9 mouse cellular contexts compared by ENCODE assay signal in the genomic region with DNA sequence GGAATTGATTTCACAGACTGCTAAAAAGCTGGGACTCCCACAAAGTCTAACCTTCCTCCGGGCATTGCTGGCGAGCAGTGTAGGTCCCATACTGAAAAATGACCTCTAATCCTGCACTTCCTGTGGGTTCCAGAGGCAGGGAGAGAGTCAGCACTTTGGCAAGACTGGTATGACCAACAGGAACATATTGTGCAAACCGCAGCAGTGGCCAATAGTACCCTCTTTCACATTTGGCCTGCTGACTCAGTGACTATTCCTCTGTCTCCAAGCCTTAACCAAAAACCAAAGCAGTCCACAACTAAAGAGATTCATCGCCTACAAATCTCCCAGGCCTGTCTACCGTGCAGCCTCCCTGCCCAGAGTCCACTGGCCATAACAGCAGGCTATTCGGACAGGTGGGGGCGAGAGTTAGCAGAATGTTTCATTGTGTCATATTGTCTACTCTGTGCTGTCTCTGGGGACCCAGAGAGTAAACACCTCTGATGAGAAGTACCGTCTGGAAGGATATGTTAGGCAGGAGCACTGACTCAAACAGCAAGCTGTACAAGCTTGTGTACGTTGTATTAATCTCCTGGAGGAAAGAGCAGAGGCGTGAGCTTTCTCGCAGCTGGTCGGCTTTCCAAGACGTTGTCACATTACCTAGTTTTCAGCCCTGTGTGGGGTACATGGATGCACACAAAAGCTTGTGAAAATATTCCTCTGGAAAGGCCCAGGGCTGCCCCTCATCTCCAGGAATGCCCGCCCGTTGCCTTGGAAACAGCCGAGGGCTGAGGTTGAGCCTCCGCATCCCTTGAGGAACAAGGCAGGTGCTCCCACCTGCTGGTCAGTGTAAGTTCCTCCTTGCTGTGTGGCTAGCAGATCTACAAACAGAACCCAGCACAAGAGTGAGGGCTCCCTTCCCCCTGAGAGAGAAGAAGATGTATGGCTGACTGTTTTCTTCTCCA. TPM values are rescaled to one million over a fixed set of nuclear protein-coding genes. Genes with fewer than 3 reads are reported as not detected.
A peak's percentile ranks its signal among the peaks of the same experiment; 100 is the strongest.
DNase-seq lines count a peak whose midpoint lies in the region; ATAC-seq and TF ChIP-seq lines count a peak whose summit lies in the region.
"Had no signal": no experiment of that assay in that cellular context is flagged by ENCODE, and none has a peak within 500 bp of the region (broad histone marks: within the 10 kb centered on the region; RNA-seq: fewer than 3 reads in every experiment).

No protein-coding gene starts in this region.

- H3K36me3 ChIP-seq in intestine, embryonic 15.5 days: no peaks in the 10 kb centered on the region
- 0 out of 2 replicates have a peak, but pooled peaks cover 3% of the 10 kb centered on the region for H3K36me3 ChIP-seq in lung, embryonic 16.5 days (ENCODE audit: control insufficient read depth, insufficient read depth, low read length)

- H3K27me3 ChIP-seq in cerebellum, adult 2 months (ENCODE audit: control insufficient read depth, insufficient read depth, low read length): no peaks in the 10 kb centered on the region
- H3K27me3 ChIP-seq in intestine, embryonic 15.5 days (replicated peaks): no peaks in the 10 kb centered on the region
- no peaks in the 10 kb centered on the region for H3K27me3 ChIP-seq in lung, embryonic 16.5 days (ENCODE audit: control insufficient read depth, insufficient read depth, low read depth, low read length)

- H3K9me3 ChIP-seq in intestine, embryonic 15.5 days: no peaks in the 10 kb centered on the region
- no peaks in the 10 kb centered on the region for H3K9me3 ChIP-seq in lung, embryonic 16.5 days (ENCODE audit: control insufficient read depth, low read length)

- 46% methylated on average over 17 of the region's 17 CpGs for WGBS in cerebellum, adult 2 months
- 42% methylated on average over 17 of the region's 17 CpGs for WGBS in intestine, embryonic 15.5 days
- 53% methylated on average over 17 of the region's 17 CpGs for WGBS in lung, embryonic 16.5 days

- ATAC-seq in intestine, embryonic 15.5 days: peak; percentile 26; the same call in 1 of the 2 replicates
- peak; percentile 41 for ATAC-seq in lung, embryonic 16.5 days (ENCODE audit: low read depth)

- peaks cover 8% of the 10 kb centered on the region for H3K4me1 ChIP-seq in cerebellum, adult 2 months (ENCODE audit: control insufficient read depth, insufficient read depth, low read length)
- peaks cover 6% of the 10 kb centered on the region; the same call in 1 of the 2 replicates for H3K4me1 ChIP-seq in intestine, embryonic 15.5 days (replicated peaks)
- no peaks in the 10 kb centered on the region for H3K4me1 ChIP-seq in lung, embryonic 16.5 days (replicated peaks; ENCODE audit: control insufficient read depth, insufficient read depth, low read length)

- peak; percentile 30 for DNase-seq in cerebellum, adult 2 months
- no peak for DNase-seq in cerebellum, adult 11 months
- peak; percentile 85 for DNase-seq in 416B (ENCODE audit: low read depth)
- DNase-seq in embryo, embryonic 11 days: peak; percentile 56
- peak; percentile 20 to 24 for DNase-seq in right cerebral cortex, postnatal 36 days (ENCODE audit: low spot score in 2 of 2)
- no peak for DNase-seq in ovary, postnatal 10 days (ENCODE audit: low spot score)

- no peak for TF ChIP-seq POLR2A in cerebellum, adult 2 months (IDR thresholded peaks at IDR 0.05; ENCODE audit: borderline replicate concordance, insufficient read depth, low read length)

- no peak overlapping the region for H3K27ac ChIP-seq in cerebellum, adult 2 months (ENCODE audit: insufficient read depth, low read length)
- no peak overlapping the region for H3K27ac ChIP-seq in intestine, embryonic 15.5 days
- H3K27ac ChIP-seq in lung, embryonic 16.5 days (ENCODE audit: low read length): no peak overlapping the region

- peak; percentile 51; the same call in 1 of the 2 replicates for TF ChIP-seq CTCF in cerebellum, adult 2 months (IDR thresholded peaks at IDR 0.05; ENCODE audit: borderline replicate concordance, insufficient read depth, low read depth, low read length)

- no peak overlapping the region for H3K9ac ChIP-seq in intestine, embryonic 15.5 days
- no peak overlapping the region for H3K9ac ChIP-seq in lung, embryonic 16.5 days (ENCODE audit: low read length)

- H3K4me3 ChIP-seq in cerebellum, adult 2 months (replicated peaks; ENCODE audit: insufficient read depth, low read depth, low read length): no peak overlapping the region
- H3K4me3 ChIP-seq in intestine, embryonic 15.5 days (replicated peaks): no peak overlapping the region
- no peak overlapping the region for H3K4me3 ChIP-seq in lung, embryonic 16.5 days (ENCODE audit: low read length)

- no peak overlapping the region for H3K4me2 ChIP-seq in intestine, embryonic 15.5 days (replicated peaks)
- H3K4me2 ChIP-seq in lung, embryonic 16.5 days (ENCODE audit: low read depth, low read length): no peak overlapping the region

RNA-seq across cellular contexts. Expression of a gene that starts 32.3 kb away (rescaled TPM):
- not detected in 2 replicates for polyA plus RNA-seq in cerebellum, adult 2 months (2012; rRNA removed)
- polyA plus RNA-seq in intestine, embryonic 15.5 days (2015; fragmentation: Nextera tagmentation; extraction: Ambion mirVana): not detected in 2 replicates
- not detected in 2 replicates for polyA plus RNA-seq in lung, embryonic 16.5 days (2015; fragmentation: Nextera tagmentation; extraction: Ambion mirVana)
- polyA plus RNA-seq: heart, postnatal 0 days had no signal

RNA-seq across cellular contexts. Expression of a gene that starts 45.0 kb away (rescaled TPM):
- polyA plus RNA-seq in cerebellum, adult 2 months (2012; rRNA removed): 5.9 and 7.7 TPM in 2 replicates
- polyA plus RNA-seq in intestine, embryonic 15.5 days (2015; fragmentation: Nextera tagmentation; extraction: Ambion mirVana): 45.9 and 47.8 TPM in 2 replicates
- 47.0 and 50.4 TPM in 2 replicates for polyA plus RNA-seq in lung, embryonic 16.5 days (2015; fragmentation: Nextera tagmentation; extraction: Ambion mirVana)

Comparison
In these comparisons a context has a peak if more than half of its experiments do, and no peak if none do; other contexts are left out.
1. DNase-seq: peak in cerebellum, adult 2 months (2 of 2), 416B (single experiment), embryo, embryonic 11 days (single experiment) and right cerebral cortex, postnatal 36 days (2 of 2); none in cerebellum, adult 11 months (single experiment) and ovary, postnatal 10 days (single experiment).